Mouse (Mus musculus) MEL (cell line): Measurements from ENCODE around the gene Trp53tg5.

ENCODE experiments used
- CHD1 ChIP-seq: IDR thresholded peaks from 2 replicates; pipeline ENCODE4 v1.6.1; 2012; ENCODE audit warnings: low read depth, mild to moderate bottlenecking, inconsistent platforms, low read length, improper control_type of control experiment
- CTCF ChIP-seq, 3 experiments: IDR thresholded peaks in 2 of 3; conservative IDR thresholded peaks in 1 of 3; 2 replicates each; pipeline ENCODE4 v1.5.1; 2011 to 2012; ENCODE audit warnings: low read length in 3 of 3, low read depth in 2 of 3, mild to moderate bottlenecking in 2 of 3, improper control_type of control experiment in 1 of 3, inconsistent platforms in 1 of 3, mixed read lengths in 1 of 3, moderate library complexity in 1 of 3; ENCODE audit not compliant: control insufficient read depth in 1 of 3, insufficient read depth in 1 of 3, poor library complexity in 1 of 3, severe bottlenecking in 1 of 3
- JUND ChIP-seq: IDR thresholded peaks from 2 replicates; pipeline ENCODE4 v1.6.1; 2011; ENCODE audit warnings: low read depth, mild to moderate bottlenecking, improper control_type of control experiment, low read length
- MAX ChIP-seq: IDR thresholded peaks from 2 replicates; pipeline ENCODE4 v1.6.1; 2011; ENCODE audit warnings: low read length, improper control_type of control experiment
- MXI1 ChIP-seq: IDR thresholded peaks from 2 replicates; pipeline ENCODE4 v1.6.1; 2011; ENCODE audit warnings: mild to moderate bottlenecking, low read depth, low read length, improper control_type of control experiment
- MYC ChIP-seq: IDR thresholded peaks from 2 replicates; pipeline ENCODE4 v1.6.1; 2011; ENCODE audit warnings: low read depth, mild to moderate bottlenecking, low read length, improper control_type of control experiment, moderate library complexity
- POLR2A ChIP-seq, 2 experiments: IDR thresholded peaks; 2 replicates each; pipeline ENCODE4 v1.6.1; 2011 to 2012; ENCODE audit warnings: low read length in 2 of 2, mild to moderate bottlenecking in 2 of 2, control low read depth in 1 of 2, improper control_type of control experiment in 1 of 2, low read depth in 1 of 2, moderate library complexity in 1 of 2; ENCODE audit not compliant: control insufficient read depth in 1 of 2, insufficient read depth in 1 of 2, poor library complexity in 1 of 2
- POLR2AphosphoS2 ChIP-seq: IDR thresholded peaks from 2 replicates; pipeline ENCODE4 v1.6.1; 2011; ENCODE audit warnings: low read length, improper control_type of control experiment
- RAD21 ChIP-seq: IDR thresholded peaks from 2 replicates; pipeline ENCODE4 v1.6.1; 2011; ENCODE audit warnings: mild to moderate bottlenecking, low read depth, low read length, improper control_type of control experiment
- RCOR1 ChIP-seq: IDR thresholded peaks from 2 replicates; pipeline ENCODE4 v1.6.1; 2012; ENCODE audit warnings: low read depth, mild to moderate bottlenecking, inconsistent platforms, low read length, improper control_type of control experiment
- ZNF384 ChIP-seq: IDR thresholded peaks from 2 replicates; pipeline ENCODE4 v1.6.1; 2012; ENCODE audit warnings: low read depth, mild to moderate bottlenecking, inconsistent platforms, low read length, improper control_type of control experiment

DNA sequence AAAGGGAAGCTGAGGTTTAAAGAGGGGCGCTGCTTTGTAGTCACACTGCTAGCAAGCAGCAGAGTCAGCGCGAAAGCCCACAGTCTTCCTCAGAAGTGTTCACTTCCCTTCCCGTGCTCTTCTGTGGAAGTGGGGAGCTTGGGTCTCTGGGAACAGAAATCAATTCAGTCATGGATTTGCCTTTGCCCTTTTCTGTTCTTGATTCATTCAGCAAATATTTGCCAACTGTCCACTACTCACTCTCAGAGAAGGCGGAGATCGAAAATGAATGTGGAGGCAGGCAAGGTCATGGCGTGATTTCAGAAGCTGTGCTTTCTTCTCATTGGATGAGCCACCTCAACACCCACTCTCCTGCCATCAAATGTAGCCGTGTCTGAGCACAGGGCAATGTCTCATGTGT is 15.0 kb downstream of the Trp53tg5 start:
- no peak for TF ChIP-seq CTCF (IDR thresholded peaks at IDR 0.05 in 2 of 3, conservative IDR thresholded peaks at IDR 0.05 in 1 of 3; ENCODE audit: control insufficient read depth in 1 of 3, insufficient read depth in 1 of 3, low read depth in 2 of 3, low read length in 3 of 3, poor library complexity in 1 of 3, severe bottlenecking in 1 of 3)
- TF ChIP-seq POLR2A (IDR thresholded peaks at IDR 0.05; ENCODE audit: control insufficient read depth in 1 of 2, insufficient read depth in 1 of 2, low read depth in 1 of 2, low read length in 2 of 2, poor library complexity in 1 of 2), result no peak
- TF ChIP-seq CHD1, result no peak
- TF ChIP-seq ZNF384, result no peak
- no peak for TF ChIP-seq MXI1
- TF ChIP-seq POLR2AphosphoS2, result no peak
- TF ChIP-seq RCOR1, result no peak
- TF ChIP-seq JUND, result no peak
- no peak for TF ChIP-seq RAD21
- TF ChIP-seq MYC, result no peak
- TF ChIP-seq MAX, result no peak
